Mouse (Mus musculus) CD8-positive naive resting alpha-beta T cell, adult 2 months (primary cell): ENCODE measurements around the gene Olfr834.

Experiments
- DNase-seq, 2 experiments: peaks; one replicate each; pipeline ENCODE4 v3.0.0; 2022; ENCODE audit warnings: low read depth in 2 of 2, low spot score in 2 of 2

The Olfr834 gene

DNA sequence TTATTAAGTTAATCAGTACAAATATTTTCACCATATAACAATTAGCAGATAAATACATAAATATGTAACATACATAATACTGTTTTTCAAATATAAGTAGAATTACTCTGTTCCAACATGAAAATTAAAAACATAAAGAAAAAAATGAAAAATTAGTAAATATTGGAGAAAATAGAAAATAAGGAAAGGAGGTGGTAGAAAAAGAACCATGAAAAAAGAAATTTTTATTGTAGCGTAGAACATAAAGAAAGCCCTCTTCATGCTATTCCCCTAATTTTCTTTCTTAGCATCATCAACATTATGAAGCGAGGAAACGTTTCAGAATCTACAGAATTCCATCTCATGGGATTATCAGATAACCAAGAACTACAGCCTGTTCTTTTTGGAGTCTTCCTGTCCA, at the start of gene Olfr834:
TSS of gene Olfr834 (plus strand) at position 301 of the 400 bp plus-strand sequence.
- DNase-seq, result no peak

DNA sequence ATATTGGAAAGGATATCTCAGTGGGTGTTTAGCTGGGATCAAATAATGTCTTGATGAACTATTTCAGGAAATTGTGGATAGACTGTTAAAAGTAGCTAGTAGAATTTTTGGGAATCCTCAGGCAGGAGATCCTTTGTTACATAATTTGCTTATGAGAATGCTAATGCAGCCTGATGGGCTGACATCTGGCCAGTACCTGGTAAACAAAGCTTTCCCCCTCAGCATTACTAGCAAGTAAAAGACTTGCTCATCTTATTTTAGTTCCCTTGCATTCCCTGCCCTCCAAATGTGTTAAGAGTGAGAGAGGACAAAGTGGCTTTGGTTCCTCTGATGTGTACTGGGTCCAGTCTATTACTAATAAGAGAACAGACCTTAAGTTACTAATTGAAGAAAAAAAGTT, 25.8 kb upstream of the Olfr834 start:
- DNase-seq, result no peak

- no peak for DNase-seq
Measured at GRCm38 (mm10) chr9:19032435-19032834, 44.6 kb downstream of the Olfr834 start, which contains the start of gene Olfr835. Olfr835 (plus strand) TSS chr9:19032735.
